Mouse (Mus musculus) A20 (cell line): ENCODE results near the gene Rdh16f1.

Experiments used
- DNase-seq: peaks from one replicate; pipeline ENCODE4 v3.0.0-alpha.2; 2011; ENCODE audit warnings: low read depth, low spot score

The Rdh16f1 gene

DNA sequence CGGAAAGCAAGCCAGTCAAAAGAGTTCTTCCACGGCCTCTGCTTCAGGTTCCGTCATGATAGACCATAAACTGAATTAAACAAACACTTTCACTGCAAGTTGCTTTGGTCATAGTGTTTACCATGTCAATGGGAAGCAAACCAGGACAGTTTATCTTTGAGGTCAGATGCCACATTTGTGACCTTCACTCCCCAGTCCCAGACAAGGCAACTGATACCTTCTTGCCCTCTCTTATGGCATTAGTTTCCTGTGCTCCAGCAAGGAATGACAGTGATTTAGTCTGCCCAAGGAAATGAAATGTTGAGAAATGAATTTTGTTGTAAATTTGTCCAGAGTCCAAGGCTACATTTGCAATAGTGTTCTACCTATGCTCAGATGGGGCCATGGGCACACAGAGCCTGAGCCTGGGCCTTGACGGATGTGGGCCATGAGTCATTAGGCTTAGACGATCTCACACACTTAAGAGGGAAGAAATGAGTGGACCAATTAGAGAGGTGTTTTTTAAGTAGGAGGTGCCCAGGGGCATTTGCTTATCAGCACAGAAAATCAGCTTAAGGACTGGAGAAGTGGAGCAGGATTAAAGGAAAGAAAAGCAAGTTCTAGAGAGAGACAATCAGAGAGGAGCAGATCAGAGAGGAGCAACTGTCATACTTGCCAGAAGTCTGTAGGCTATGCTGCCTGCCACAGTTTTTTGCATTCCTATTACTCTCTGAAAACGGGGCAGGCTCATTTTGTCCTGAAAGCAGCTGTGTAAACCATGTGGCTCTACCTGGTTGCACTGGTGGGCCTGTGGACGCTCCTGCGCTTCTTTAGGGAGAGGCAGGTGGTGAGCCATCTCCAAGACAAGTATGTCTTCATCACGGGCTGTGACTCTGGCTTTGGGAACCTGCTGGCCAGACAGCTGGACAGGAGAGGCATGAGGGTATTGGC is at the start of gene Rdh16f1, which contains the start of gene Rdh1:
Rdh16f1 (plus strand) TSS at position 607 of the 930 bp plus-strand sequence.
Rdh1 (plus strand) TSS at position 541 of the 930 bp plus-strand sequence.
- no peak for DNase-seq

DNA sequence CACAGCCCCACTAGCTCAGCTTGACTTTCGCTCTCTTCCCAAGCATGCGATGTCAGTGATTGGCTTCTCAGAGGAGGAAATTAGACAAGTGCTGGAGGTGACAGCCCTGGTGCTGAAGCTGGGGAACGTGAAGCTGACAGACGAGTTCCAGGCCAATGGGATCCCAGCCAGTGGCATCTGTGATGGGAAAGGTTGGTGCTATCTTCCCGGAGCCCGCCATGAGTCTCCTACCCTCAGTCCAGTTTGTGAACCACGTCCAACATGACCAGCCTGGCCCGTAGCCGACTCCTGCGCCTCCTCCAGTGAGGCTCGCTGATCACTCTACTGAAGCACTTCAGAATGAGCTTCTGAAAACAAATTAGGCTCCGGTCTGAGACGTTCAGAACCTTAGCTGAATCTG is 49.3 kb upstream of the Rdh16f1 start:
- no peak for DNase-seq

DNA sequence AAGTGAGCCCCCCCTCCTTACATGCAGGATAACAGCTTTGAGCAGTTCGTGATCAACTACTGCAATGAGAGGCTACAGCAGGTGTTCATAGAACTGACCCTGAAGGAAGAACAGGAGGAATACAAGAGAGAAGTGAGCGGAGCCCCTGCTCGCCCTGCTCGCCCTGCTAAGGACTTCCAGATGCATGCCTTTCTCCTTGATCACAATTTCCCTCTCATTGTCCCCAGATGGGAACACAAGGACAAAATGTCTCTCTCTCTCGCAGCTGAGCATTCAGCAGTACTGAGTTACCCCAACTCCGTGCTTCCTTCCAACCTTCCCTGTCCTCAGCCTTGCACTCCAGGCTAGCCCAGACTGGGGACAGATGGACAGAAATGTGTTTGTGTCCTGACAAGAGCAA is 46.9 kb upstream of the Rdh16f1 start:
- DNase-seq, result no peak

DNA sequence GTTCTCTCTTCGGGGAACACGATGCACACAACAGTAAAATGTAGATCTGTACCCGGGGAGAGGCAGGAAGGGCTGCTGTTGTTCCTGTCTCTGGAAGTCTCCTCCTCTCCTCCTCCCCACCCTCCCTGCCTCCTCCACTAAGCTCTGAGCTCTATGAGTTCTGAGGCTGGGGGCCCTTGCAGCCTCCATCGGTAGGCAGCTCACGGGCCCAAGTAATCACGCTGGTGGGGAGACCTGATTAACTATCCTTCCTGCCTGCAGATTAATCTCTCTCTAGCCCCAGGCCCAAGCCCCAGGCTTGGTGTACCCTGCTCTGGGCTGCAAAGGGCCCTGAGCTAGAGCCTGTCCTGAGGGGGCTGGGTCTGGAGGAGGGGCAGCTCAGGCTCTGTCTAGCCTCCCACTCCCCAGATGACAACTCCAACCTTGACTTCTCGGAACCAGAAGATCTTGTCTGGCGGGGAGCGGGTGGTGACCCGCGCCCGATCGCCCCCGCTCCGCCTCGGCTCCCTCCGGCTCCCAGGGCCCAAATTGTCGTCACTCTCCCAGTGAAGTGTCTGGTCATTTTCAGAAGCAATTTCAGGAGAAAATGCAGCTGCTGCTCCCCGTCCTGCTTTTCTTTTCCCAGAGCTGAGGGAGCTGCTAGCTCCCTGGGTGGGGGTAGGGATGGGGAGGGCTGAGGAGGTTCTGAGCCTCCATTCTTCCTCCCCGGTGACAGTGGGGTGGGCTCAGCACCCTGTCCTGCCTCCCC is 37.7 kb upstream of the Rdh16f1 start:
- DNase-seq, result no peak

DNA sequence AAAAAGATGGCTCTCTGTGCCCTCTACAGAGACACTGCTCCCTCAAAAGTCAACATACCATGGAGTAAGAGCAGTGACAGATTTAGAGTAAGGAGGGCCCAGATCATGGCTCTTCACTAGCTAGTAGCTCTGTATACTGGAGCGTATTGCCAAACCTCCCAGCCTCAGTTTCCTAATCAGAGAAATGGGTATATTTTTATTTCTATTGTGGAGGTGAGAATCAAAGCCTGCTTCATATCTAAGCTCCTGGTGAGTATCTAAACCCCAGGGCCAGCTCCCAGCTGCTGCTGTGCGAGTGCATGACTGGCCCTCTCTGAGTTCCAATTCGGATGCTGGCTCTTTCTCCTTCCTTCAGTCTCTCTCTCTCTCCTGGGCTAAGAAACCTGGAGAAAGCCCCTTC is 35.4 kb upstream of the Rdh16f1 start, which contains the start of gene Tac2:
Tac2 (plus strand) TSS at position 301 of the 400 bp plus-strand sequence.
- no peak for DNase-seq

DNA sequence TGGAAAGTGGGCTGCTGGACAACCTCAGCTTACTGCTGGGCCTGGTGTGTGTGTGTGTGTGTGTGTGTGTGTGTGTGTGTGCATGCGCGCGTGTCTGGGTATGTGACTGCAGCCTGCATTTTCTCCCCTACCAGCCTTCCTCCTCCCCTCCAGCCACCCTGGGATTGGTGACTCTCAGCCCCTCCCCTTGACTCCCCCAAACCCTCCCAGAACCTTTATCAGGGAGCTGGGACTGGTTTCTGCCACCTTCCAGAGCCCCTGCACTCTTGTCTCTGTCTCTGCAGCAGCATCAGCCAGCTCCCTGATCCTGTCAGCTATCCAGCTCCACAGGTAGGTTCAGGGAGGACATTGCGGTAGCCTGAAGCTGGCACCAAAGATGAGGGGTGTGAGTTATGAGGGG is 34.5 kb upstream of the Rdh16f1 start:
- DNase-seq, result no peak

DNA sequence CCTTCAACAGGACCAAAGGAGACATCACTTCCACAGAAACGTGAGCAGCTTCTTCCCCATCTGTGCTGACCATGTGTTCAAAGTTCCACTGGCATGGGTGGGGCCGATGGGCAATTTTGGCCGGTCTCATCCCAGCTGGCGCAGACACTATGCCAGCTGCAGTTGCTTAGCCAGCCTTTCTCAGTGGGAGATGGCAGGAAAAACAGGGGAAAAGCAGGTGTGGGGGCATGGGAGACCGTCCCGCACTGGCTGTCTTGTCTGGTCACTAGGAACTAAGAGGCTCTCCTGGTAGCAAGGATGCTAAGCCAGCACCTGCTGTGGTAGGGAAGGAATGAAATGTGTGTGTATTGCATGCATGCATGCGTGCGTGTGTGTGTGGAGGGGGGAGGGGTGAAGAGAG is 31.1 kb upstream of the Rdh16f1 start:
- DNase-seq, result no peak

DNA sequence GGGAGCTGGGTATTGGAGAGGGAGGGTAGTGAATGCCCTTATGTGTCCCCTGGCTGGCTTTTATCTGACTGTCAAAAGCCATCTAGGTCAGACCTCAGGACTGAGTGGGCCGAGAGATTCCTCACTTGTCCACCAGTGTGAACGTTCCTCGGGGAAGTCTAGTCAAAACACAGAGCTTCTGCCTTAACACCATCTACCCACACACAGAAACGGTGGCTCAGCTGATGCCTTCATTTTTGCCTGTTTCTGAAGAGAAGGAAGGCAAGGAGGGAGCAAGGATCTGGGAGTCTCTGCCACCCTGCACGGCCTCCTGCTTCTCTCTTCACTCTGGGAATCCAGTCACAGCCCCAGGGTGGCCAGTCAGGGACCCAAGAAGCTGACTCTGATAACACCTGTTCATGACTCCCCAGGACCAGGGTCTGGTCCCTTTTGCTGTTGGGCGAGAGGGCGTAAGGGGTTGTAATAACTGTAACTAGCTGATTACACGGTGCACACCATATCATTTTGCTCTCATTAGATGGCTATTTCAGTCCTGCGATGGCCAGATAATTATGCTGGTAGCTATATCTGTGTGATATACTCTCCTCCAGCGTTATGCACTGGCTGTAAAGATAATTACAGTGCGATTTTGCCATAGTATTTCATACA is 29.2 kb upstream of the Rdh16f1 start:
- DNase-seq, result no peak

DNA sequence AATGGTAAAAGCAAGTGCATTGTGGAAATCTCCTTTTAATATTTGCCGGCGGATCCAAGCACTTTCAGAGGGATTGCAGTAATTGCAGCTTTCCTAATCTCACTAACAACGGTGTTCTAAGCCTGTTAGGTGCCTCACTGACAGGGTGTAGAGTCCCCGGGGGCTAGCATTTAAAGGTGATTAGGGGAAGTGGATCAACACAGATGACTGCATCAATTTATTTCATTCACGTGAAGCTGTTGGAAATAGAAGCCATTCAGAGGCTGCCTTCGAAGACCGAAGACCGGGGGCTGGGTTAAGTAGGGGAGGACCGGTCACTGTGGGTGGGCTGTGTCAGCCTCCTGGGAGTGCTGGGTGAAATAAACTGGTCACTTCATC is 28.7 kb upstream of the Rdh16f1 start:
- DNase-seq, result no peak

DNA sequence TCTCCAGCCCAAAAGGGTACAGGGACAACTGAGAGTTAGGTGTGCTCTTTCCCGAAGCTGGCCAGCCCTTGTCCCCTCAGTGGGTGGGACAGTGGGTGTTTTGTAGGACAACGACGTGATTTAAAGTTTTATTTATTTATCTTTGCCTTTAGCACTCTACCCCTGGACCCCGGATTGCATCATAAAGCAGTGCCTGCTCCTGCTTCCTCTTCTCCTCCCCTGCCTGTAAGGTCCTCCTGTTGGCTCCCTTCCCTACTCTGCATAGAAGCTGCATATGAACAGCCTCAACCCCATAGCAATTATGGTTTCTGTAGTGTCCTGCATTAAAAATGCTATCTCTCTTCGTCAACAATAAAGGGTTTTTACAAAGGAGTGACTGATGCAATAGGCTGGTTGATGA is 28.2 kb upstream of the Rdh16f1 start:
- DNase-seq, result no peak

DNA sequence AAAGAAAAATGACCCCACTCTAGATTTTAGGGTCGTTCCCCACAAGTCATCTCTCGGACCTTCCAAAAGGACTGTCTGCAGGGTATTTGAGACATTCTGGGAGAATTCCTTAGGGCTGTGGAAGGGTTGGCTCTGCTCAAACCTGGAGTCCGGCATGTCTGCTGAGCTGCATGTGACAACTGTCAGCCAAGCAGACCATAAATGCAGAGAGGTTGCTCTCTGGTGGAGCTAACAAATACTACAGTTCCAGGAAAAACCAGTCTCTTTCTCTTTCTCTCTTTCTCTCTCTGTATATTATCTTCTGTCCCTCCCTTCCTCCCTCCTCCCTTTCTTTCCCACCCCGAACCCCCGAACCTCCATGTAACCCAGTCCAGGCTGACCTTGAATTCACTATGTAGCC is 25.2 kb upstream of the Rdh16f1 start:
- no peak for DNase-seq

DNA sequence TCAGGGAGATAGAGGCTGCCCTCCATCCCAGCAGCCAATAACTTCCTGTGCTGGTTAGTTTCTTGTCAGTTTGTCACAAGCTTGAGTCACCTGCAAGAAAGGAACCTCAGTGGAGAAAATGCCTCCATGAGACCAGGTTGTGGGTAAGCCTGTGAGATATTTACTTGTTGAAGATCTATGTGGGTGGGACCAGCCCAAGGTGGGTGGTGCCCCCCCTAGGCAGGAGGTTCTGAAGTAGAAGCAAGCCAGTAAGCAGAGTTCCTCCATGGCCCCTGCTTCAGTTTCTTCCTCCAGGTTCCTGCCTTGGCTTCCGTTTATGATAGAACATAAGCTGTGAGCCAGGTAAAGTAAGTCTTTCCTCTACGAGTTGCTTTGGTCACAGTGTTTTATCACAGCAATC is 23.3 kb upstream of the Rdh16f1 start:
- DNase-seq, result peak; percentile 22

DNA sequence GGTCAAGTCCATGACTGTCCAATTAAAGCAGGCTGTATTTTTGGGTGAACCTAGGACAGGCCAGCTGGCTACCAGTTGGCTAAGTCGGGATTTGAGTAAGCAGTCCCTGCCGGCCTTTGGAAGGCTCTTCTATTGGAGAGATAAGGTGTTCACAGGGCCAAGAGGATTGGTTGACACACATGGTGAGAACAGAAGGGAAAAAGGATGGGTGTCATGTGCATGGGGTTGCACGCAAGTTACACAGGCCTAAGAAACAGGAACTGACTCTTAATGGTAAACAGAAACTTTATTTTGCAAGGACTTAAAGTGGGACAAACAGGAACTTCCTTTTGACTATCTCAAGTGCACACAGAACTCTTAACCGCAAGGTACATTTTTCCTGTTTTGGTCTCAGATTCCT is 22.7 kb upstream of the Rdh16f1 start:
- DNase-seq, result peak; percentile 62

DNA sequence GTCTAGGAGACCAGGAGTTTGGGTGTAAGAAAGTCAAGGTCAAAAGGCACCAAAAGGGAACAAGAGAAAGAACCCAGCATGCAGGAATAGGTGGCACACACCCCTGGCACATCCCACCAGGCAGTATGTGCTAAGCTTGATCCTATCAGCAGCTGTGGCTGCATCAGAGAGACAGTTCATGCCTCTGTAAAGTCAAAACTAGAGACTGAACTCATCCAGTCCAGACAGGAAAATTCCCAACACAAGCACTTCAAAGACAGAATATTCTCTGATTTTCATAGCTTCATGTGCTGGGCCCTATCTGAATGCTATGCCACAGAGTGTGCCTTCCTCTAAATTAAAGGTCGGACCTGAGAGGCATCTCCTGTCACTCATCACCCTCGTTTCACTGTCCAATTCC is 22.0 kb upstream of the Rdh16f1 start:
- DNase-seq, result no peak

DNA sequence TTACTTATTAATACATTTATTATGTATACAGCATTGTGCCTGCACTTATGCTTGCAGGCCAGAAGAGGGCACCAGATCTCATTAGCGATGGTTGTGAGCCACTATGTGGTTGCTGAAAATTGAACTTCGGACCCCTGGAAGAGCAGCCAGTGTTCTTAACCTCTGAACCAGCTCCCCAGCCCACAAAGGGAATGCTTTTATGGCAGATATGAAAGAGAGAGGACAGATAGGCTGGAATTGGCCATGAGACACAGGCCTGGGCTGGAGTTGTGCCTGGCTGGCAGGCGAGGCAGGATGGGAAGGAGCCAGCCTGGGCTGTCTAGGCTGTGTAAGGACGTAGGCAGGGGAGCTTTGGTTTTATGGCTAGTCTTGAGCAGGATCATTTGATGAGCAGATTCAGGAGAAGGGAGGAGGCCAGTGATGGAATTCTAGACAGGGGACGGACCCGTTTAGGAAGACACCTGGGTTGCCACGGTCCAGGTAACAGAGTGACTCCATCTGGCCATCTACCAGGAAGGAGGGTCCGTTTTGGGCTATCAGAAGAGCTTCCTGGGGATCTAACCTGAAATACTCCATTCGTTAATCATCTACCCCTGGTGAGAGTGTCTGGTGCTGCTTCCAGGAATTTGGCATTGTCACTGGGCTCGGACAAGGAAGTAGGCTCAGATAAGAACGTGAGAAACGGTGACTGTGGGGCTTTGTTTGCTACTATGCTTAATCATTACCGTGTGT is 21.3 kb upstream of the Rdh16f1 start:
- peak; percentile 71 for DNase-seq

DNA sequence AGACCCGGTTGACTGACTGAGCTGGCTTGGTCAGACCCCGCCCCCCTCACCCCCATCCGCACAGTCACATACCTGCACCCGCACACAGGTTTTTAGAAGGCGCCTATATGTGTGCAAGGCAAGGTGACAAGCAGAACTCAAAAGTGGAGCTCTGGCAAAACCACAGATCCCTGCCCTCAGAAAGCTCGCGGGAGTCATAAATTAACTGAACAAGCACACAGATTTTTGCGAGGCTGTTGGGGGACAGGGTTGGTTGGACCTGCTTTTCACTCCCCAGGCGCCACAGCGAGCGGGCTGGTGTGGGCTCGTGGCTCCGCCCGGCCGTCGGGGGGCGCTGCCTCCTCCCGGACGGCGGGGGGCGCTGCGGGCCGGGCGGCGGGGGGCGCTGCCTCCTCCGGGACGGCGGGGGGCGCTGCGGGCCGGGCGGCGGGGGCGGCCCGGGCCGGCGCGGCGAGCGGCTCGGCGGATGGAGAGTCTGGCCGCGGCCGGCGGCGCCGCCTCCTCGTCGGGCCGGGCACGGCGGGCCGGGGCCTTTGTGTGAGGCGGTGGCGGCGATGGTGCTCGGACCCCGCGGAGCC is 20.4 kb upstream of the Rdh16f1 start, which contains the start of gene Zbtb39:
Zbtb39 (plus strand) TSS at position 456 of the 578 bp plus-strand sequence.
- DNase-seq, result peak; percentile 84

DNA sequence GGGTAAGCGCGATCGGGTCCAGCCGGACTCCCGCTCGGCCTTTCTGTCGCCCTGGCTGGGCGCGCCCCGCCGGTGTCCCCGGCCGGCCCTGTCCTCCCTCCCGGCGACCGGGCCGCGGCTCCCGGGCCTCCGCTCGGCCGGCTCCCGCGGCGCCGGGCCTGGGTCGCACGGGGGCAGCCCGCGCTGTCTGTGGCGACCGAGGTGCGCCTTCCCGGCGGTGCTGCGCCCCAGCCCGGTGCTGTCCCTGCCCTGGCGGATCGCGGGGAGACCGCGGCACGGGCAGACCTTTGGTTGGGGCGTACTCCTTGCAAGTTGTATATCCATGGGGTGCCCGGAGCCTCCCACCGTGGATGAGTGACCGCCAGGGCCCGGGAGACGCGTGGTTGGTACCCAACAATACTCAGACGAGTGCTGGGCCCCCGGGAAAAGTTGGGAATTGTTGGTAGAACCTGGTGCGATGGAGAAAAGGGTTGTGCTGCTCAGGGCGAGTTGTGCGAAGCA is 19.9 kb upstream of the Rdh16f1 start:
- peak; percentile 52 for DNase-seq

DNA sequence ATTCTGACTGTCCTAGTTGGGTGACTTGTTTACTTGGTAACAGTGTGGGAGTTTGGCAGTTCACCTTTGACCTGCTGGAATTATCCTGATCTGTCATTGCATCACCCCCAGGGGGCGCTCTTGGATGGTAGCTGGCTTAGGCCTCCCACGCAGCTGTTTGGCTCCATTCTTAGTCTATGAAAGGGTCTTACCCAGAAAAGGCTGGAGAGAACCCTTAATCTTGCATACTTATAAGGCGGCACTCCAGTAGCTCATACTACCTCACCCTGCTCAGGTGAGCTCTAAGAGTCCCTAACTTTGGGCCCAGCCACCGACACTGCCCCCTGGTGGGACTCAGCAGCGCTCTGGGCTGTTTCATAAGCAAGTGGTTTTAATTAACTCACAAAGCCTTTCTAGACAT is 14.9 kb upstream of the Rdh16f1 start:
- peak; percentile 58 for DNase-seq

DNA sequence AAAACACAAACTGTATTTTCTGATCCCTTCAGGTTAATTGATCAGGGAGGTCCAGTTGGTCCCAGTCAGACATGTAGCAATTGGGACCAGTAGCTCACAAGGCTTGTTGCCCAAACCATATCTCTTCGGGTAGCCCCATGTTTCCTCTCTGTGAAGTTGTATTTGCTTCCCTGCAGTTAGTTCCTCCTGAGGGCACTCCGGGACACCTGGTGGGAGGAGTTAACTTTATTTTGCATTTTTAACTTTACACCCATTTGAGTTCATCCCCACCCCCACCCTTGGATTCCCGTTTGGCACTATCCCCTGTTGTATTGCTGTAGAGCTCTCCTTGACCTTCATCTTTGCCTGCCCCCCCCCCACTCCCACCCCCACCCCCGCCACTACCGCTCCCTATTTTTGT is 13.7 kb upstream of the Rdh16f1 start:
- no peak for DNase-seq

DNA sequence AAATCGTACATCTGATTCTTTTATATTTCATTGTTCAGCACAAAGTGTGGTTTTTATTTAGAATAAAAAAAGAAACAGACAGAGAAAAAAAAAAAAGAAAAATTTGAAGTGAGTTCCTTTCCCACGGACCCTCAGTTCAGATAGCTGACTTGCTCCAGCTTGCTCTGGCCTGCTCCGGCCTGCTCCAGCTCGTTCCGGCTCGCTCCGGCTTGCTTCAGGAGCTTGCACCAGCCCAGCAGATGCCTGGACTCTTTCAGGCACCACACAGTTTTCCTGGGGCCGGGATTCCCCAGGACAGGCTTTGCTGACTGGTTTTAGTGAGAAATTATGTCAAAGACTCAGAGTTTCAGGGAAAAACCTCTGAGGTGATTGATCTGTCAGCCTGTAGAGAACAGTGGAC is 12.3 kb upstream of the Rdh16f1 start:
- DNase-seq, result no peak
